Mouse (Mus musculus) neural tube, embryonic 13.5 days (tissue): ENCODE data around the gene Fam160b1. TPM values are rescaled to one million over a fixed set of nuclear protein-coding genes. Genes with fewer than 3 reads are reported as not detected.

Experiments used
- ATAC-seq: fragments of 200-750 bp; cut with Nextera tagmentation; 2 replicates; pipeline ENCODE4 v1.8.0; 2017; ENCODE audit warnings: low read depth, mild to moderate bottlenecking, moderate TSS enrichment, moderate library complexity
- H3K27ac ChIP-seq: fragments of 300-500 bp; sonication (generic); replicated peaks from 2 replicates; pipeline ENCODE4 v1.5.1; 2015; ENCODE audit warnings: moderate library complexity, mild to moderate bottlenecking, inconsistent platforms
- H3K27me3 ChIP-seq: fragments of 300-500 bp; sonication (generic); 2 replicates; pipeline ENCODE4 v1.6.1; 2015; ENCODE audit warnings: mild to moderate bottlenecking, inconsistent platforms
- H3K36me3 ChIP-seq: fragments of 300-500 bp; sonication (generic); 2 replicates; pipeline ENCODE4 v1.6.1; 2015; ENCODE audit warnings: mild to moderate bottlenecking, inconsistent platforms
- H3K4me1 ChIP-seq: fragments of 300-500 bp; sonication (generic); replicated peaks from 2 replicates; pipeline ENCODE4 v1.6.1; 2015; ENCODE audit warnings: inconsistent platforms
- H3K4me2 ChIP-seq: fragments of 300-500 bp; sonication (generic); 2 replicates; pipeline ENCODE4 v1.6.1; 2015; ENCODE audit warnings: inconsistent platforms, mild to moderate bottlenecking, moderate library complexity
- H3K4me3 ChIP-seq: fragments of 300-500 bp; sonication (generic); 2 replicates; pipeline ENCODE4 v1.5.1; 2015; ENCODE audit warnings: mild to moderate bottlenecking, inconsistent platforms
- H3K9ac ChIP-seq: fragments of 300-500 bp; sonication (generic); 2 replicates; pipeline ENCODE4 v1.6.1; 2015; ENCODE audit warnings: moderate library complexity, mild to moderate bottlenecking, inconsistent platforms
- H3K9me3 ChIP-seq: fragments of 300-500 bp; sonication (generic); 2 replicates; pipeline ENCODE4 v1.6.1; 2016; ENCODE audit warnings: inconsistent platforms
- WGBS: fragments of 180-500 bp; shearing (Covaris S2); methylation state at CpG from one replicate; pipeline ENCODE4 v1.1.7; 2015; 5-methylcytosine and 5-hydroxymethylcytosine counted together
- polyA plus RNA-seq: library from polyadenylated mRNA; unstranded; fragments of >200 nt; fragmentation: Nextera tagmentation; extraction: Ambion mirVana; gene quantifications from 2 replicates; pipeline ENCODE4 v1.2.1, GENCODE M21; 2015

Fam160b1 gene
- polyA plus RNA-seq, 1 experiment from 2014 or later, result 13.3 TPM

GRCm38 (mm10) chr19:57375746-57376145 is 15.3 kb downstream of the Fam160b1 start:
- 89% methylated on average over 11 of the region's 11 CpGs for WGBS
- no peaks in the 10 kb centered on the region for H3K4me1 ChIP-seq
- H3K36me3 ChIP-seq, result peaks cover 95% of the 10 kb centered on the region
- no peak overlapping the region for H3K27ac ChIP-seq
- no peaks in the 10 kb centered on the region for H3K27me3 ChIP-seq
- no peak for ATAC-seq
- no peaks in the 10 kb centered on the region for H3K9me3 ChIP-seq
- H3K4me2 ChIP-seq, result no peak overlapping the region
- no peak overlapping the region for H3K4me3 ChIP-seq
- no peak overlapping the region for H3K9ac ChIP-seq

- H3K4me1 ChIP-seq, result no peaks in the 10 kb centered on the region
- H3K9me3 ChIP-seq, result no peaks in the 10 kb centered on the region
- no peak for ATAC-seq
- H3K27ac ChIP-seq, result no peak overlapping the region
- H3K9ac ChIP-seq, result no peak overlapping the region
- H3K36me3 ChIP-seq, result peaks cover 95% of the 10 kb centered on the region
- H3K27me3 ChIP-seq, result no peaks in the 10 kb centered on the region
- 95% methylated on average over 14 of the region's 14 CpGs for WGBS
- no peak overlapping the region for H3K4me3 ChIP-seq
- H3K4me2 ChIP-seq, result no peak overlapping the region
Measured at GRCm38 (mm10) chr19:57377043-57377703, 16.7 kb downstream of the Fam160b1 start.

- Histone ChIP-seq H3K36me3 (peaks cover 94% of the 10 kb centered on the region), H3K9ac (no peak overlapping the region), H3K27me3 (no peaks in the 10 kb centered on the region), H3K4me3 (no peak overlapping the region), H3K9me3 (no peaks in the 10 kb centered on the region), H3K4me2 (no peak overlapping the region), H3K27ac (no peak overlapping the region), H3K4me1 (no peaks in the 10 kb centered on the region)
- WGBS, result 86% methylated on average over 17 of the region's 17 CpGs
- no peak for ATAC-seq
Measured at GRCm38 (mm10) chr19:57386176-57386693, 25.8 kb downstream of the Fam160b1 start.

GRCm38 (mm10) chr19:57391545-57391944 is 31.1 kb downstream of the Fam160b1 start:
- 98% methylated on average over 3 of the region's 3 CpGs for whole genome bisulfite sequencing
- H3K9ac ChIP-seq, result no peak overlapping the region
- no peak overlapping the region for H3K4me2 ChIP-seq
- no peak overlapping the region for H3K27ac ChIP-seq
- H3K9me3 ChIP-seq, result no peaks in the 10 kb centered on the region
- no peak; the same call in 1 of the 2 replicates for ATAC-seq
- H3K4me3 ChIP-seq, result no peak overlapping the region
- H3K36me3 ChIP-seq, result peaks cover 46% of the 10 kb centered on the region
- no peaks in the 10 kb centered on the region for H3K4me1 ChIP-seq
- H3K27me3 ChIP-seq, result no peaks in the 10 kb centered on the region

GRCm38 (mm10) chr19:57393357-57393957 is 33.0 kb downstream of the Fam160b1 start:
- Histone ChIP-seq H3K27me3 (no peaks in the 10 kb centered on the region), H3K27ac (no peak overlapping the region), H3K36me3 (peaks cover 27% of the 10 kb centered on the region), H3K4me3 (no peak overlapping the region), H3K4me2 (no peak overlapping the region), H3K4me1 (no peaks in the 10 kb centered on the region), H3K9ac (no peak overlapping the region), H3K9me3 (no peaks in the 10 kb centered on the region)
- 86% methylated on average over 6 of the region's 6 CpGs for WGBS
- ATAC-seq, result no peak

- WGBS, result 82% methylated on average over 7 of the region's 7 CpGs
- 0 out of 2 replicates have a peak, but pooled peaks cover 2% of the 10 kb centered on the region for H3K36me3 ChIP-seq
- no peak overlapping the region for H3K4me3 ChIP-seq
- H3K27me3 ChIP-seq, result no peaks in the 10 kb centered on the region
- H3K4me2 ChIP-seq, result no peak overlapping the region
- no peaks in the 10 kb centered on the region for H3K9me3 ChIP-seq
- H3K4me1 ChIP-seq, result no peaks in the 10 kb centered on the region
- ATAC-seq, result no peak
- H3K27ac ChIP-seq, result no peak overlapping the region
- no peak overlapping the region for H3K9ac ChIP-seq
Measured at GRCm38 (mm10) chr19:57396609-57397008, 36.1 kb downstream of the Fam160b1 start.

- H3K27me3 ChIP-seq, result no peaks in the 10 kb centered on the region
- no peak overlapping the region for H3K9ac ChIP-seq
- WGBS, result 51% methylated on average over 6 of the region's 6 CpGs
- peaks cover 14% of the 10 kb centered on the region for H3K4me1 ChIP-seq
- no peaks in the 10 kb centered on the region for H3K36me3 ChIP-seq
- no peaks in the 10 kb centered on the region for H3K9me3 ChIP-seq
- ATAC-seq, result no peak
- no peak overlapping the region for H3K4me3 ChIP-seq
- H3K4me2 ChIP-seq, result no peak overlapping the region
- 0 out of 2 replicates have a peak overlapping the region, but pooled peaks have one; percentile 46 for H3K27ac ChIP-seq
Measured at GRCm38 (mm10) chr19:57402364-57402763, 41.9 kb downstream of the Fam160b1 start.

GRCm38 (mm10) chr19:57403700-57404501 is 43.4 kb downstream of the Fam160b1 start:
- no peaks in the 10 kb centered on the region for H3K36me3 ChIP-seq
- WGBS, result 11% methylated on average over 24 of the region's 24 CpGs
- no peak overlapping the region for H3K9ac ChIP-seq
- H3K4me2 ChIP-seq, result peak overlapping the region; percentile 36
- peaks cover 14% of the 10 kb centered on the region for H3K4me1 ChIP-seq
- H3K27me3 ChIP-seq, result no peaks in the 10 kb centered on the region
- H3K4me3 ChIP-seq, result no peak overlapping the region
- no peaks in the 10 kb centered on the region for H3K9me3 ChIP-seq
- no peak; the same call in 1 of the 2 replicates for ATAC-seq
- no peak overlapping the region for H3K27ac ChIP-seq

GRCm38 (mm10) chr19:57404502-57404848 is 44.0 kb downstream of the Fam160b1 start:
- Histone ChIP-seq H3K4me2 (peak overlapping the region; percentile 36), H3K4me3 (no peak overlapping the region), H3K4me1 (peaks cover 14% of the 10 kb centered on the region), H3K27ac (no peak overlapping the region), H3K36me3 (no peaks in the 10 kb centered on the region), H3K9me3 (no peaks in the 10 kb centered on the region), H3K27me3 (no peaks in the 10 kb centered on the region), H3K9ac (no peak overlapping the region)
- WGBS, result 12% methylated on average over 9 of the region's 9 CpGs
- ATAC-seq, result peak; percentile 29; the same call in 1 of the 2 replicates

GRCm38 (mm10) chr19:57407947-57408346 is 47.5 kb downstream of the Fam160b1 start:
- no peaks in the 10 kb centered on the region for H3K9me3 ChIP-seq
- no peak for ATAC-seq
- no peaks in the 10 kb centered on the region for H3K36me3 ChIP-seq
- H3K9ac ChIP-seq, result no peak overlapping the region
- no peak overlapping the region for H3K4me2 ChIP-seq
- no peaks in the 10 kb centered on the region for H3K27me3 ChIP-seq
- H3K4me1 ChIP-seq, result peaks cover 27% of the 10 kb centered on the region
- H3K27ac ChIP-seq, result no peak overlapping the region
- 100% methylated on average over 1 of the region's 1 CpGs for WGBS
- no peak overlapping the region for H3K4me3 ChIP-seq

- Histone ChIP-seq H3K4me3 (no peak overlapping the region), H3K27me3 (no peaks in the 10 kb centered on the region), H3K9me3 (no peaks in the 10 kb centered on the region), H3K4me2 (peak overlapping the region; percentile 40), H3K36me3 (no peaks in the 10 kb centered on the region), H3K4me1 (peaks cover 20% of the 10 kb centered on the region), H3K9ac (peak overlapping the region; percentile 43; the same call in 1 of the 2 replicates), H3K27ac (peak overlapping the region; percentile 52)
- WGBS, result 22% methylated on average over 29 of the region's 29 CpGs
- ATAC-seq, result peak; percentile 89
Measured at GRCm38 (mm10) chr19:57411375-57412196, 51.1 kb downstream of the Fam160b1 start.
